14 mouse cellular contexts compared by ENCODE assay signal in the genomic region with DNA sequence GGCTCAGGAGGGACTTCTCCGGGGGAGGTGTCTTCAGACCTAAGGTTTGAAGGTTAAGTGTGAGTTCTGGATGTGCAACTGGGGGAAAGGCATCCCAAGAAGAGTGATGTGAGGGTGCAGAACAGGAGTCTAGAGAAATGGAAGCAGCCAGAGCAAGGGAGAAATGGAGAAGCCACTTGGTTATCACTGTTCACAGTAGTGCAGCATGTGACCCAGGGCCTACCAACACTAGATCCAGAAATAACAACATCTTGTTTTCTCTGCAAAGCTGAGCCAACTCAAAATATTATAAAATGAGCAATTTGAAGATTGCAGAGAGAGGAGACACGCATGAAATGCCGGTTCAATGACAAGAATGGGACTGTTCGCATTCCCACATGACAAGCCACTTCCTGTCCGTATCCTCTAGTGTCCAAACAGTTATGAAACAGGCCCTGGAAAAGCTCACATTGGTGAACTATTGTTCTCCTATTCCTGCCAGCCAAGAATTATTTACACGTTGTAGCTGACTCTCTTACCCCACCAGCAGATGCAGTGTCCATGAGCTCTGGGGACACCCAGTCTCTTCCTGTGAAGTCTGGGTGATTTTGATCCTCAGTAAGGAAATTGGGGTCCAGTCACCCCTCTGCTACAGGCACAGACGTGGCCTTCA. TPM values are rescaled to one million over a fixed set of nuclear protein-coding genes. Genes with fewer than 3 reads are reported as not detected.
DNase-seq lines count a peak whose midpoint lies in the region; ATAC-seq lines count a peak whose summit lies in the region.
"Had no signal": no experiment of that assay in that cellular context is flagged by ENCODE, and none has a peak within 500 bp of the region (broad histone marks: within the 10 kb centered on the region; RNA-seq: fewer than 3 reads in every experiment).

No protein-coding gene starts in this region.

- no peaks in the 10 kb centered on the region for H3K9me3 ChIP-seq in hindbrain, embryonic 16.5 days (ENCODE audit: control insufficient read depth, low read length)
- H3K9me3 ChIP-seq in midbrain, embryonic 16.5 days (replicated peaks; ENCODE audit: control insufficient read depth, low read length, poor library complexity, severe bottlenecking), result no peaks in the 10 kb centered on the region
- H3K9me3 ChIP-seq: forebrain, embryonic 12.5 days; hindbrain, embryonic 13.5 days had no signal

- peak; percentile 42 for DNase-seq in gastrocnemius, postnatal 25 days
- no peak for DNase-seq in gastrocnemius, postnatal 36 days
- peak; percentile 63 to 65 for DNase-seq in heart, postnatal 10 days
- DNase-seq in kidney, postnatal 36 days, result peak; percentile 44 to 80
- DNase-seq in right cerebral cortex, postnatal 36 days (ENCODE audit: low spot score in 2 of 2), result no peak
- DNase-seq: cerebellum, adult 11 months; layer of hippocampus, adult 9-11 months; right cerebral cortex, postnatal 14 days had no signal

- no peak overlapping the region for H3K27ac ChIP-seq in hindbrain, embryonic 16.5 days (ENCODE audit: low read depth, low read length)
- H3K27ac ChIP-seq in midbrain, embryonic 16.5 days (ENCODE audit: low read length), result no peak overlapping the region
- H3K27ac ChIP-seq: forebrain, embryonic 12.5 days; hindbrain, embryonic 13.5 days; macrophage had no signal

- H3K4me3 ChIP-seq in hindbrain, embryonic 16.5 days (ENCODE audit: low read length), result no peak overlapping the region
- H3K4me3 ChIP-seq in midbrain, embryonic 16.5 days (ENCODE audit: low read depth, low read length), result no peak overlapping the region
- H3K4me3 ChIP-seq: forebrain, embryonic 12.5 days; hindbrain, embryonic 13.5 days had no signal

- WGBS in hindbrain, embryonic 16.5 days, result 71% methylated on average over 7 of the region's 7 CpGs
- WGBS in midbrain, embryonic 16.5 days, result 79% methylated on average over 7 of the region's 7 CpGs

- H3K36me3 ChIP-seq in hindbrain, embryonic 16.5 days (ENCODE audit: control insufficient read depth, insufficient read depth, low read length), result no peaks in the 10 kb centered on the region
- no peaks in the 10 kb centered on the region for H3K36me3 ChIP-seq in midbrain, embryonic 16.5 days (ENCODE audit: control insufficient read depth, insufficient read depth, low read length)
- H3K36me3 ChIP-seq: forebrain, embryonic 12.5 days; hindbrain, embryonic 13.5 days had no signal

- no peak overlapping the region for H3K4me2 ChIP-seq in hindbrain, embryonic 16.5 days (ENCODE audit: low read length)
- H3K4me2 ChIP-seq in midbrain, embryonic 16.5 days (ENCODE audit: low read length), result no peak overlapping the region
- H3K4me2 ChIP-seq: forebrain, embryonic 12.5 days; hindbrain, embryonic 13.5 days had no signal

- intact Hi-C loops in gastrocnemius, postnatal 36 days (cut with DNase I), result no loop called here
- intact Hi-C loops in heart, postnatal 10 days (cut with DNase I), result no loop called here

- no peaks in the 10 kb centered on the region for H3K4me1 ChIP-seq in hindbrain, embryonic 16.5 days (ENCODE audit: control insufficient read depth, insufficient read depth, low read depth, low read length)
- H3K4me1 ChIP-seq in midbrain, embryonic 16.5 days (ENCODE audit: control insufficient read depth, insufficient read depth, low read length), result no peaks in the 10 kb centered on the region
- H3K4me1 ChIP-seq: forebrain, embryonic 12.5 days; hindbrain, embryonic 13.5 days had no signal

- no peaks in the 10 kb centered on the region for H3K27me3 ChIP-seq in hindbrain, embryonic 16.5 days (replicated peaks; ENCODE audit: control insufficient read depth, insufficient read depth, low read length)
- H3K27me3 ChIP-seq in midbrain, embryonic 16.5 days (ENCODE audit: control insufficient read depth, insufficient read depth, low read depth, low read length), result no peaks in the 10 kb centered on the region
- H3K27me3 ChIP-seq: forebrain, embryonic 12.5 days; hindbrain, embryonic 13.5 days had no signal

- ATAC-seq in granulocyte monocyte progenitor cell, adult 5-6 weeks (replicated peaks; ENCODE audit: poor library complexity, severe bottlenecking), result peak; percentile 20; the same call in 1 of the 2 replicates
- no peak for ATAC-seq in hindbrain, embryonic 16.5 days
- no peak for ATAC-seq in midbrain, embryonic 16.5 days

- no peak overlapping the region for H3K9ac ChIP-seq in hindbrain, embryonic 16.5 days (ENCODE audit: low read depth, low read length)
- no peak overlapping the region for H3K9ac ChIP-seq in midbrain, embryonic 16.5 days (ENCODE audit: low read depth, low read length)
- H3K9ac ChIP-seq: forebrain, embryonic 12.5 days; hindbrain, embryonic 13.5 days had no signal

RNA-seq across cellular contexts. Expression of gene Hsd11b1, which starts 1.9 kb away (rescaled TPM):
- total RNA-seq in gastrocnemius, postnatal 25 days (2021), result 1 to 10 TPM; 6.3 to 7.9 TPM
- 1 to 10 TPM; 6.0 to 7.5 TPM for total RNA-seq in gastrocnemius, postnatal 36 days (2021)
- total RNA-seq in granulocyte monocyte progenitor cell, adult 5-6 weeks (2014; fragmentation: Nextera tagmentation), result 19.3 and 43.7 TPM in 2 replicates
- 27.4 and 31.4 TPM in 2 replicates for total RNA-seq in granulocyte monocyte progenitor cell, adult 5-6 weeks (2017)
- total RNA-seq in heart, postnatal 10 days (2021), result 1 to 10 TPM; 1.1 to 1.3 TPM
- 0.34 and 0.89 TPM in 2 replicates for polyA plus RNA-seq in hindbrain, embryonic 16.5 days (2015; fragmentation: Nextera tagmentation; extraction: Ambion mirVana)
- polyA plus RNA-seq in midbrain, embryonic 16.5 days (2015; fragmentation: Nextera tagmentation; extraction: Ambion mirVana), result 0.39 and 0.55 TPM in 2 replicates
- polyA plus RNA-seq: forebrain, embryonic 12.5 days; hindbrain, embryonic 13.5 days had no signal

RNA-seq across cellular contexts. Expression of gene G0s2, which starts 11.0 kb away (rescaled TPM):
- 10 to 100 TPM; 14.8 to 47.8 TPM for total RNA-seq in gastrocnemius, postnatal 25 days (2021)
- total RNA-seq in gastrocnemius, postnatal 36 days (2021), result 10 to 100 TPM; 13.2 to 15.9 TPM
- 1.8 and 2.3 TPM in 2 replicates for total RNA-seq in granulocyte monocyte progenitor cell, adult 5-6 weeks (2014; fragmentation: Nextera tagmentation)
- 7.5 and 20.4 TPM in 2 replicates for total RNA-seq in granulocyte monocyte progenitor cell, adult 5-6 weeks (2017)
- total RNA-seq in heart, postnatal 10 days (2021), result 10 to 100 TPM; 51.2 to 51.4 TPM
- polyA plus RNA-seq in hindbrain, embryonic 16.5 days (2015; fragmentation: Nextera tagmentation; extraction: Ambion mirVana), result 8.9 and 10.5 TPM in 2 replicates
- 5.1 and 6.9 TPM in 2 replicates for polyA plus RNA-seq in midbrain, embryonic 16.5 days (2015; fragmentation: Nextera tagmentation; extraction: Ambion mirVana)

RNA-seq across cellular contexts. Expression of gene Lamb3, which starts 54.5 kb away (rescaled TPM):
- total RNA-seq in gastrocnemius, postnatal 25 days (2021), result 1 to 10 TPM; 2.0 to 2.7 TPM
- total RNA-seq in gastrocnemius, postnatal 36 days (2021), result 1 to 10 TPM; 1.9 to 2.6 TPM
- 6.7 and 8.8 TPM in 2 replicates for total RNA-seq in granulocyte monocyte progenitor cell, adult 5-6 weeks (2014; fragmentation: Nextera tagmentation)
- 2.9 and 3.2 TPM in 2 replicates for total RNA-seq in granulocyte monocyte progenitor cell, adult 5-6 weeks (2017)
- 10 to 100 TPM in 1 of 2 experiments, 1 to 10 TPM in 1; 9.0 to 12.2 TPM for total RNA-seq in heart, postnatal 10 days (2021)
- polyA plus RNA-seq in hindbrain, embryonic 16.5 days (2015; fragmentation: Nextera tagmentation; extraction: Ambion mirVana), result 0.29 and 0.56 TPM in 2 replicates
- polyA plus RNA-seq in midbrain, embryonic 16.5 days (2015; fragmentation: Nextera tagmentation; extraction: Ambion mirVana), result 0.67 and 0.75 TPM in 2 replicates
- polyA plus RNA-seq: macrophage had no signal

Comparison
In these comparisons a context has a peak if more than half of its experiments do, and no peak if none do; other contexts are left out.
1. DNase-seq: peak in gastrocnemius, postnatal 25 days (single experiment), heart, postnatal 10 days (2 of 2) and kidney, postnatal 36 days (2 of 2); none in gastrocnemius, postnatal 36 days (0 of 2) and right cerebral cortex, postnatal 36 days (0 of 2).